Mouse (Mus musculus): ENCODE measurements around the gene Wnk1. TPM values are rescaled to one million over a fixed set of nuclear protein-coding genes. Genes with fewer than 3 reads are reported as not detected.
A peak's percentile ranks its signal among the peaks of the same experiment; 100 is the strongest.

The Wnk1 gene
- total RNA-seq, 4 experiments from 2014 or later, result 160 to 245 (median 208) TPM

- no peak for DNase-seq
Measured at GRCm38 (mm10) chr6:120040557-120040857, 2.0 kb upstream of the Wnk1 start.

GRCm38 (mm10) chr6:120039668-120040556, 1.4 kb upstream of the Wnk1 start:
- DNase-seq, result peak; percentile 74

- peak; percentile 33 for DNase-seq
Measured at GRCm38 (mm10) chr6:120039256-120039563, 738 bp upstream of the Wnk1 start.

GRCm38 (mm10) chr6:120037636-120038365, 671 bp downstream of the Wnk1 start:
- peak; percentile 61 for DNase-seq

GRCm38 (mm10) chr6:120037004-120037635, 1.4 kb downstream of the Wnk1 start:
- peak; percentile 64 for DNase-seq

- no peak for DNase-seq
Measured at GRCm38 (mm10) chr6:120024577-120024976, 13.9 kb downstream of the Wnk1 start.

- no peak for DNase-seq
Measured at GRCm38 (mm10) chr6:120023746-120024145, 14.7 kb downstream of the Wnk1 start.

GRCm38 (mm10) chr6:120022042-120022441, 16.4 kb downstream of the Wnk1 start:
- no peak for DNase-seq

GRCm38 (mm10) chr6:120019697-120020096, 18.8 kb downstream of the Wnk1 start:
- no peak for DNase-seq

GRCm38 (mm10) chr6:120013125-120013524, 25.3 kb downstream of the Wnk1 start:
- DNase-seq, result no peak

- DNase-seq, result no peak
Measured at GRCm38 (mm10) chr6:120011440-120011839, 27.0 kb downstream of the Wnk1 start.

- no peak for DNase-seq
Measured at GRCm38 (mm10) chr6:120011001-120011400, 27.5 kb downstream of the Wnk1 start.

GRCm38 (mm10) chr6:120010535-120010934, 27.9 kb downstream of the Wnk1 start:
- no peak for DNase-seq

GRCm38 (mm10) chr6:120001718-120002117, 36.8 kb downstream of the Wnk1 start:
- DNase-seq, result no peak

- no peak for DNase-seq
Measured at GRCm38 (mm10) chr6:119996480-119996879, 42.0 kb downstream of the Wnk1 start.

GRCm38 (mm10) chr6:119924235-119925005, 114.1 kb downstream of the Wnk1 start:
- no peak for DNase-seq

- no peak for DNase-seq
Measured at GRCm38 (mm10) chr6:119922544-119922943, 115.9 kb downstream of the Wnk1 start.

- DNase-seq, result no peak
Measured at GRCm38 (mm10) chr6:119922136-119922535, 116.3 kb downstream of the Wnk1 start.

- no peak for DNase-seq
Measured at GRCm38 (mm10) chr6:119918561-119919181, 119.8 kb downstream of the Wnk1 start.

- DNase-seq, result no peak
Measured at GRCm38 (mm10) chr6:119915710-119916109, 122.8 kb downstream of the Wnk1 start.

- DNase-seq, result no peak
Measured at GRCm38 (mm10) chr6:119912046-119912445, 126.4 kb downstream of the Wnk1 start.

GRCm38 (mm10) chr6:119905461-119905860, 133.0 kb downstream of the Wnk1 start:
- DNase-seq, result no peak
